Mouse (Mus musculus): ENCODE measurements around the gene Naa38. TPM values are rescaled to one million over a fixed set of nuclear protein-coding genes. Genes with fewer than 3 reads are reported as not detected.
"Not testable (repeated sequence)": the region's sequence is repeated elsewhere in the genome, so short reads cannot be mapped to it uniquely, and the experiment has no call there.

Naa38 gene
- total RNA-seq, 2 experiments from 2014 or later = 107 to 123 TPM

DNA sequence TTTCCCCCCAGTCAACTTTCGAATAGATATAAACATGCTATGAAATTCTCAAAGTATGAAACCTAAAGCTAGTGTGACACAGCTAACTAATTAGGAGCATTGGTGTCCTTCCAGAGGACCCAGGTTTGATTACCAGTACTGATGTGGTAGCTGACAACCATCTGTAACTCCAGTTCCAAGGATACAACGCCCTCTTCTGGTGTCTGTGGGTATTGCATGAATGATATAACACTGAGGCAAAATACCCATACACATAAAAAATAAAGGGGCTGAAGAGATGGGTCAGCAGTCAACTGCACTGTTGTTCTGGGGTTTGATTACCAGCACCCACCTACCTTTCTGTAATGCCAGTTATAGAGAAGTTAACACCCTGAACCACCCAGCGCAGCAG, 22.5 kb upstream of the Naa38 start:
- no peak for DNase-seq (ENCODE audit: low spot score in 2 of 2)

DNA sequence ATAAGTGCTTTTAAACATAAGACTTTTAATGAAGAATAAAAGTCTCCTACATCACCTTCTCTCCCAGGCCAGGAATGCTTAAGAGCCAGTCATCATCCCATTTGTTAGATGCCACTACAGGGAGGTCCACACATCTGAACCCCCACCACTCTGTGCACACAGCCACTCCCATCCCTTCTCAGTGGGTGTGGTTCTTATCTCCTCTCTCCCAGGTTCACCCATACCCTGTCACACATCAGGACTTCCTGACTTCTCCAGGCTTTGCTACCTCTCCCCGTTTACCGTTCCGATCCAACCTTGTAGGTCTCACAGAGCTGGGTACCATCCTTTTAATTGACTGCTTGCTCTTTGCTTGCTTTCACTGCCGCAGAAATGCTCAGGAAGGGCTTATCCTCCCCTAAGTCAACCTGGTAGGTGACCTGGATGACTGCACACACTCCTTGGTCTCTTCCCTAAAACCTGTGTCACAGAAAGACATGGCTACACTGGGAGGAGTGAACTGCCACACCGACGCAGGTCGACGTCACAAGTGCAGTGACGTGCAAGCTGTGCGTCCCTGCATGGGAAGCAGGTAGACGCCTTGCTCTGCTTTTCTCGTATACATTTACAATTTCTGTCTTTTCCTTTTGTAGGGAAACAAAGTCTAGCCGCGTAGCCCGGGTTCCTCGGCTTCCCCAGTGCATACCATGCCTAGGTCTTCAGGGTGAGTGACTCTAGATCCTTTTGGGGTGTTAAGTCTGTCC, 21.9 kb upstream of the Naa38 start:
- no peak for DNase-seq (ENCODE audit: low spot score in 2 of 2)

DNA sequence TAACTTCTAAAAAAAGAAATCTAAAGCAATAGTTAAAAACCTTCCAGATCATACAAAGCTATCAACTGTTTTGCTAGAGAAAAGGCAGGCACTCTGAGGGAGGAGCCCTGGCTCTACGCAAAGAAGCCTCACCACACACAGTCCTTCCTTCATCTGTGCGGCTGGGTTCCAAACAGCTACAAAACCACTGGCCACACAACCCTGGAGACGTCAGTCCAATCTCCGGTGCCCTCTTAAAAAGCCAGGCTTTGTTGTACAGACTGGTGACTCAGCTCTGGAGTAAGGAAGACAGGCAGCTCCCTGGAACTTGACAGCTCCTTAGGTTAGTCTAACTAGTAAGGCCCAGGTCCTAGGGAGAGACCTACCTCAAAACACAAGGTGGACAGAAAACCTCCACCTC, 19.6 kb upstream of the Naa38 start:
- no peak for DNase-seq (ENCODE audit: low spot score in 2 of 2)

- no peak for DNase-seq (ENCODE audit: low spot score in 2 of 2)
These were observed 17.5 kb upstream of the Naa38 start for GRCm38 (mm10) chr11:69377766-69378165.

DNA sequence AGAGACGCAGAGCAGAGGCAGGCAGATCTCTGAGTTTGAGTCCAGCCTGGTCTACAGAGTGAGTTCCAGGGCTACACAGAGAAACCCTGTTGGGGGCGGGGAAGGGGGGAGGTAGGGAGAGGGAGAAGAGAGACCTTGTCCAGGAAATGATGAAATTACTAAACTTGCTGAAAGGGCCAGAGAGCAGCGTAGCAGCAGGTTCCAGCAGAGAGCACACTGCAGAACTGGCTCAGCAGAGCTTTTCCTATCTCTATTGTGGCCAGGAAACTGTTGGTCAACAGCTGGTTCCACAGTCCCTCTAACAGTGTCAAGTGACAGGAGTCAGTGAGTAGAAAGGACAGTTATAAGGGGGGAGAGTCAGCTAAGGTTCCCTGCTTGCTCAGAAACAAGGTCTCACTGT, 15.7 kb upstream of the Naa38 start:
- DNase-seq (ENCODE audit: low spot score in 2 of 2) = no peak

- no peak for DNase-seq (ENCODE audit: low spot score in 2 of 2)
These were observed 13.9 kb upstream of the Naa38 start for GRCm38 (mm10) chr11:69381356-69381755.

- DNase-seq (ENCODE audit: low spot score in 2 of 2) = no peak
These were observed 12.7 kb upstream of the Naa38 start for GRCm38 (mm10) chr11:69382478-69383105.

DNA sequence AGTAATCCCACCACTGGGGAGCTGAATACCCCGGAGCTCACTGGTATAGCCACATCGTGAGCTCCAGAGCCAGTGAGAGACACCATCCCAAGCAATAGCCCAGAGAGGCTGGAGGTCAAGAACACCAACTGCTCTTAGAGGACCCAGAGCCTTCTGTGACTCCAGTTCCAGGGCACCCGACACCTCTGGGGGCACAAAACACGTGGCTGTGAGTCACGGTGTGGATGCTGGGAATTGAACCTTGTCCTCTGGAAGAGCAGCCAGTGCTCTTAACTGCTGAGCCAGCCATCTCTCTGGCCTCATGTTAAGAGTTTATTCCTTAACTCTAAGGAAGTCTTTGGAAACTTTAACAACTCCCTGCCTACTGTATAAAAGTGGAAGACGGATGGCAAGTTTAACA, 10.3 kb upstream of the Naa38 start:
- DNase-seq (ENCODE audit: low spot score in 2 of 2) = no peak

DNA sequence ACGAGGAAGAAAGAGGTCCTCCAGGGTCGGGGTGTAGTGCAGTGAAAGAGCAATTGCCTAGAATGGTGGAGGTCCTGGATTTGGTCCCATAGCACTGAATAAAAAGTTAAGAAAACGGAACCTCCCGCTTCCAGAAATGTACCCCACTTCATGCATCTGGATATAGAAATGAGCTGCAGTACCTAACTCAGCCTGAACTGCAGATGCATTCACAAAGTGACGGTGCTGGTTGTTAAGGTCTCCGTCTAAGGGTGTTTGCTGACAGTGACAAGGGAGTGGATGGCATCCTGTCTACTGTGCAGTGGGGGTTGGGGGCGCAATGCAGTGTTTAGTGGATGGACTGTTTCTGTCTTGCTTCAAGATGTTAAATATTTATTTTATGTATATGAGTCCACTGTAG, 8.5 kb upstream of the Naa38 start:
- DNase-seq (ENCODE audit: low spot score in 2 of 2) = no peak

DNA sequence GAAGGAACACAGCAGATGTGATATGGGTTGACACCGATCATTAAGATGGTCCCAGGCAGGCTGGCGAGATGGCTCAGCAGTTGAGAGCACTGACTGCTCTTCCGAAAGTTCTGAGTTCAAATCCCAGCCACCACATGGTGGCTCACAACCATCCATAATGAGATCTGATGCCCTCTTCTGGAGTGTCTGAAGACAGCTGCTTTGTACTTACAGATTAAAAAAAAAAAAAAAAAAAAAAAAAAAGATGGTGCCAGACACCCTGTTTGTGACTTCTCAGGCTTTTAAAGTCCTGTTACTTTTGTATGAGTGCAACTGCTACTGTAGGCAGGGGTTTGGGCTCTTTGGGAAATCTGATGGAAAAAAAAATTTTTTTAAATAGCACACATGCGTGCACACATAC, 6.6 kb upstream of the Naa38 start:
- DNase-seq (ENCODE audit: low spot score in 2 of 2) = no peak

GRCm38 (mm10) chr11:69389531-69390399, 5.5 kb upstream of the Naa38 start:
- peak in 1 of 2 experiments; percentile 65 for DNase-seq (ENCODE audit: low spot score in 2 of 2)

DNA sequence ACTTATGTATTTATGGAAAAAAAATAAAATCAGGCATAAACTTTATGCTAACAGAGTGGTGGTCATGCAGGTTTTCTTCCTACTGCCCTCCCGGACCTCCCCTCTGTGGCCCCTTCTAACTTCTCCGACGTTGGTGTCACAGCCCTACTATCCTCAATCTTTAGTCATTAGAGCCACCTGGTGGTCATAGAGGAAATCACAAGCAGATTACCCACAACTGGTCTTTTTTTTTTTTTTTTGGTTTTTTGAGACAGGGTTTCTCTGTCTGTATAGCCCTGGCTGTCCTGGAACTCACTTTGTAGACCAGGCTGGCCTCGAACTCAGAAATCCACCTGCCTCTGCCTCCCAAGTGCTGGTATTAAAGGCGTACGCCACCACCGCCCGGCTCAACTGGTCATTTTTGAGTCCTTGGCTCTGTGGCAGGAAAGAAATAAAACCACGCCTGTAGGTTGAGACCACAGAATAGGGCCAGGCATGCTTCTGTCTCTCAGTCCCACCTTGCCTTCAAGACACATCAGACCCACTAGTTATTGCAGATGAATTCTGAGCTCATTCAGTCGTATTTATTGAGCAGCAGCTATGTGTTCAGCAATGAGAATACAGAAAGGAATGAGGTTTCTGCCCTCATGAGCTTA, 4.8 kb upstream of the Naa38 start:
- DNase-seq (ENCODE audit: low spot score in 2 of 2) = peak in 1 of 2 experiments; percentile 90

DNA sequence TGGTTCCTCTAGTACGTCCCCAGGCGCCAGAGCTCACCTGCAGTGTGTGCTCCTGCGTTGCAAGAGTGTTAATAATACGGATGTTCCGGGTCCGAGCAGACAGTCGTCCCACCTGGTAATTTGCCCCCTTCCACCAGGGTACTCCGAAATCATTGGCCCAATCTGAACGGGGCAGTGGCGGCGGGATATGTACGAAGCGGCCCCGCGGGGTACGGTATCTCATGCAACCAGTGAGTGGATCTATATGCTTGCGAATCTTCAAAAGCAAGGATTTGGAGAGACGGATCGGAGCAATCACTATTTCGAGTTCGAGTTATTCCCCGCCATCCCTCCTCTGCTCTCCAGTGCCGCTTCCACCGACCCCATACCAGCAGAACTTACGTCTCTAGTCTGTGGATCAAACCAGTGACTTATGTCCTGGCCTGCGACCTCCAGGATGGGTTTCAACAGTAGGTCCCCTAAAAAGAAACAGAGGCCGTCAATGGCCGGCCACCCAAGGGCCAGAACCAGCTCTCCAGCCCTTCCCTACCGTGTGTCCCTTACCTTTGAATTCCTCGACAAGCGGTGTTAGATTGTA, 608 bp upstream of the Naa38 start:
- not testable (repeated sequence) for DNase-seq (ENCODE audit: low spot score in 2 of 2)

- peak; percentile 97 to 98 for DNase-seq (ENCODE audit: low spot score in 2 of 2)
These were observed 517 bp downstream of the Naa38 start for GRCm38 (mm10) chr11:69395634-69396373.

DNA sequence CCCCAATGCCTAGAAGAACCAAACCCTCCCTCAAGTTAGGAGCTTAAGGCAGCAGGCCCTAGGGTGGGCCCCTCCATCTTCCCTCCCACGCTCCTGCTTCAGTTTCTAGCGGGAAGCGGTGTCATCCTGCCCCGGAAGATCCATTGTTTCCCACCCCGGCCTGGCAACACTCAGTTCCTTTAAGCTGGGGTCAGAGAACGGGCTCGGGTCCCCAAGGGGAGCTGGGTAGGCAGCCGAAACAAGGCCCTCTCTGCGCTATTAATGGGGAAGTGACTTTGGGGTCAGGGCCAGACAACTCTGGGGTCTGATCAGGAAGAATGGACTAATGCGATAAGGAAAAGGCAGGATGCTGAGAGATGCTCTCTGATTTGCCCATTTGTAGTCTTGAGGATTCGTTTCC, 1.5 kb downstream of the Naa38 start:
- DNase-seq (ENCODE audit: low spot score in 2 of 2) = no peak

- no peak for DNase-seq (ENCODE audit: low spot score in 2 of 2)
These were observed 2.3 kb downstream of the Naa38 start for GRCm38 (mm10) chr11:69397581-69398057.

- no peak for DNase-seq (ENCODE audit: low spot score in 2 of 2)
These were observed 2.8 kb downstream of the Naa38 start, which contains the start of gene Tmem88 for GRCm38 (mm10) chr11:69398059-69398458. TSS of gene Tmem88 (minus strand) at chr11:69398234.

DNA sequence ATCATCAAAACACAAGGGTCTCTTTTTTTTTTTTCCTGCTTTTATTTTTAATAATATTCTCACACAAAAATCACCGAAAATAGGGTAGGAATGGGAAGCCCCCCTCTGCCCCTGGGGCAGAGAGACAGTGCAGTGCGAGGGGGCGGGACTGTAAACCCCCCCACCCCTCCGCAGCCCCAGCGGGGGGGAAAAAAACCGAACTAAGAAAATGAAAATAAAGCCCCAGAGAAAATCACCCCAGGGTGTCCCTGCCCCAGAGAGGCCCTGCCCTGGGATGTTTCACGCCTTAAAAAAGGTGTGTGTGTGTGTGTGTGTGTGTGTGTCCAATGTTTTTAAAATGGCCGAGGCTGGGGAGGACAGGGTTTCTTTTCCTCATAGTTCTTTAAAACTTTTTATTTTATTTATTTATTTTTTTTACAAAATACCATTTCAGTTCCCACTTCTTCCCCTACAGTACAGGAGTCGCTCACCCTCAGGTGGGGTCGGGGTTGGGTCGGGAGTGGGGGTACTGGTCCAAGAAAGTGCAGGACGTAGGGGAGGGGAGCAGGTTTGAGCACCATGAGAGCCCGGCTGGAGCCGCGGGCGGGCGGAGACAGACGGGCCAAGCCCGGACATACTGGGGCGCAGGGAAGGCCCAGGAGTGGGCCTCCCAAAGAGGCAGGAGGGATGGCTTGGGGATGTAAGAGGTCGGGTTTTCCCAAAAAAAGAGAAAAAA, 3.4 kb downstream of the Naa38 start:
- no peak for DNase-seq (ENCODE audit: low spot score in 2 of 2)

All from layer of hippocampus, adult 18-20 months (tissue).